Mouse (Mus musculus): Measurements from ENCODE around the gene Rap1b. TPM values are rescaled to one million over a fixed set of nuclear protein-coding genes. Genes with fewer than 3 reads are reported as not detected.

Rap1b gene
- total and polyA plus RNA-seq, 2 experiments from 2014 or later = 46.1 to 105 TPM

DNA sequence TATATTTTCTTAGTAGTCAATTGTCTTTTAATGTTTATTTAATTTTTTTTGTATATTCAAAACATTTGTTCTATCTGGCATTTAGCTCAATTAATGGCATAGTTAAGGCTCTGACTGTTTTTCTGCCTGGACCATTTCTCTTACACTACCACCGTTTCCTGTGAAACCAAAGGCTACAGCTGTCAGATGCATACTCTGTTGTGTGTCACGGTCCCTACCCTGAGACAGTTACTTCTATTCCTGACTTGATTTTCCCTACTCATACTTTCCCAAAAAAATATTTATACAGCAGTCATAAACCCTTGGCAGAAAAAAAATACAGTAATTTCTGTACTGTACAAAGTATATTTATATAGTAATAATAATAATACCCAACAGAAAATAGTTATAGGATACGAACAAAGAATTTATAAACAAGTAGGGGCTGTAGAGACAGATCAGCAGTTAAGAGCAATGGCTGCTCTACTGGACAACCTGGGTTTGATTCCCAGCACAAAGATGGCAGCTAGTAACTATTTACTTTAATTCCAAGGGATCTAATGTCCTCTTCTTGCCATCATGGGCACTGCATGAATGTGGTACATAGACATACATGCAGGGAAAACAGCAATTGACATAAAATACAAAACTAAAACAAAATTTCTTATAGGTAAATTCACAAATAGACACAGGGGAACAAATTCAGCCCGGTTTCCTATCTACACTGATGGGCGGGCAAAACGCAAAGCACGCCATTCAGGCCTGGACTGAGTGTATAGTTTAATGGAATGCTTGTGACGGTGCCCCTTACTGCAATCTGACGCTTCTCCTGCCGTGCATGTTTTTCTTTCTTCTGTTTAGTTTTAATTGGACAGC, 78.3 kb downstream of the Rap1b start:
- ATAC-seq (ENCODE audit: insufficient read depth, low read depth) = no peak

DNA sequence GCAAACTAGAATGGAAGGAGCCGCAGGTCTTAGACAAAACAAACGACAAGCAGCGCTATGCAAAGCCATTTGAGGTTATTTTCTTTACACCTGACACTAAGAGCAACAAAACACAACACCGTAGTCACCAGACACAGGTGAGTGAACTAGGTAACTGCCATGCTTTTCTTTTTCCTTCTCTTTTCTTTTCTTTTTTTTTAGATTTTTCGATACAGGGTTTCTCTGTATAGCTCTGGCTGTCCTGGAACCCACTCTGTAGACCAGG, 79.0 kb downstream of the Rap1b start:
- DNase-seq (ENCODE audit: low spot score) = no peak
- H3K4me3 ChIP-seq (ENCODE audit: low read depth, low read length) = no peak overlapping the region
- no peaks in the 10 kb centered on the region for H3K4me1 ChIP-seq (ENCODE audit: control insufficient read depth, insufficient read depth)
- no peaks in the 10 kb centered on the region for H3K9me3 ChIP-seq (replicated peaks; ENCODE audit: control insufficient read depth, low read length)
- ATAC-seq (ENCODE audit: insufficient read depth, low read depth) = no peak
- H3K9ac ChIP-seq (replicated peaks; ENCODE audit: low read depth, low read length) = no peak overlapping the region
- H3K4me2 ChIP-seq (ENCODE audit: low read depth, low read length) = no peak overlapping the region
- TF ChIP-seq CTCF (IDR thresholded peaks at IDR 0.05; ENCODE audit: low read depth) (no peak), EP300 (IDR thresholded peaks at IDR 0.05; ENCODE audit: low read depth) (no peak)
- peaks cover 81% of the 10 kb centered on the region for H3K36me3 ChIP-seq (replicated peaks; ENCODE audit: control insufficient read depth, insufficient read depth, low read length)
- H3K27ac ChIP-seq (ENCODE audit: low read depth) = no peak overlapping the region
- H3K27me3 ChIP-seq (ENCODE audit: control insufficient read depth, insufficient read depth, low read length) = no peaks in the 10 kb centered on the region
- 94% methylated on average over 5 of the region's 5 CpGs for WGBS

More for the DNA sequence above, 78.3 kb downstream of the Rap1b start:
- H3K27me3 ChIP-seq (ENCODE audit: control insufficient read depth, insufficient read depth, low read length) = no peaks in the 10 kb centered on the region
- no peaks in the 10 kb centered on the region for H3K9me3 ChIP-seq (replicated peaks; ENCODE audit: control insufficient read depth, low read length)
- WGBS = 91% methylated on average over 10 of the region's 10 CpGs
- no peak overlapping the region for H3K4me3 ChIP-seq (ENCODE audit: low read depth, low read length)
- DNase-seq (ENCODE audit: low spot score) = no peak
- H3K4me1 ChIP-seq (ENCODE audit: control insufficient read depth, insufficient read depth) = no peaks in the 10 kb centered on the region
- H3K4me2 ChIP-seq (ENCODE audit: low read depth, low read length) = no peak overlapping the region
- no peak overlapping the region for H3K27ac ChIP-seq (ENCODE audit: low read depth)
- TF ChIP-seq CTCF (IDR thresholded peaks at IDR 0.05; ENCODE audit: low read depth) (no peak), EP300 (IDR thresholded peaks at IDR 0.05; ENCODE audit: low read depth) (no peak)
- H3K9ac ChIP-seq (replicated peaks; ENCODE audit: low read depth, low read length) = no peak overlapping the region
- peaks cover 79% of the 10 kb centered on the region for H3K36me3 ChIP-seq (replicated peaks; ENCODE audit: control insufficient read depth, insufficient read depth, low read length)

DNA sequence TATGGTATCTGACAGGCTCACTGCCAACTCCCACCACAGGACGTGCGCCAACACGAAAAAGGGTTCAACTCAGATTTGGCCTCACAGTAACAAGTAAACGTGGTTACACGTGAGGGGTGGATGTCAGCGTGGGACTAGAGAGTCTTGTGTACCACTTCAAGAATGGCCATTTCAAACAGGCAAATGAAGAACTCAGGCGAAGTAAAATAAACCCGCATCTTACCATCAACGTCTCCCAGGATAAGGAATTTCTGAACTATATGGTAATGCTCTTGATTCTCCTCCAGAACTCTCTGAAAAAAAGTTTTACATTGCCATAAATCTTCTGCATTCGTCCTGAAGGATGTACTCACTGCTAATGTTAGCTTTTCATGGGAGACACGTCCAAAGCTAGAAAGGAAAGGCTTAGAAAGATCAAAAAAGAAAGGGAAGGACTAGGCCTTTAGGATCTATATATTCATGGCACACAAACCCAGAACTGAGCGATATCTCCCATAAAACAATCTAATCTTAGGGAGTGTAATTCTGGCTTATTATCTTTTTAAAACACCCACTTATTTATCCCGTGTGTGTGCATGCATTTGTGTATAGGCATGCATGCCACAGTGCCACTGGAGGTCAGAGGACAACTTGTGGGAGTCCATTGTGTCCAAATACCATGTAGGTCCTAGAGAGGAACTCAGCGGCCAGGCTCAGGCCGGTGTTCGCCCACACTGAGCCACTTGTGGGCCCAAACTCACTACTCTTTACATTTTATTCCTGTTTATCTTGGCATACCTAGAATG, 79.5 kb downstream of the Rap1b start:
- 83% methylated on average over 16 of the region's 16 CpGs for WGBS
- Histone ChIP-seq H3K27me3 (ENCODE audit: control insufficient read depth, insufficient read depth, low read length) (no peaks in the 10 kb centered on the region), H3K9me3 (replicated peaks; ENCODE audit: control insufficient read depth, low read length) (no peaks in the 10 kb centered on the region), H3K9ac (replicated peaks; ENCODE audit: low read depth, low read length) (no peak overlapping the region), H3K4me3 (ENCODE audit: low read depth, low read length) (no peak overlapping the region), H3K36me3 (replicated peaks; ENCODE audit: control insufficient read depth, insufficient read depth, low read length) (peaks cover 82% of the 10 kb centered on the region), H3K27ac (ENCODE audit: low read depth) (no peak overlapping the region), H3K4me1 (ENCODE audit: control insufficient read depth, insufficient read depth) (no peaks in the 10 kb centered on the region), H3K4me2 (ENCODE audit: low read depth, low read length) (no peak overlapping the region)
- no peak for TF ChIP-seq CTCF (IDR thresholded peaks at IDR 0.05; ENCODE audit: low read depth)
- no peak for TF ChIP-seq EP300 (IDR thresholded peaks at IDR 0.05; ENCODE audit: low read depth)
- ATAC-seq (ENCODE audit: insufficient read depth, low read depth) (no peak), DNase-seq (ENCODE audit: low spot score) (no peak)

DNA sequence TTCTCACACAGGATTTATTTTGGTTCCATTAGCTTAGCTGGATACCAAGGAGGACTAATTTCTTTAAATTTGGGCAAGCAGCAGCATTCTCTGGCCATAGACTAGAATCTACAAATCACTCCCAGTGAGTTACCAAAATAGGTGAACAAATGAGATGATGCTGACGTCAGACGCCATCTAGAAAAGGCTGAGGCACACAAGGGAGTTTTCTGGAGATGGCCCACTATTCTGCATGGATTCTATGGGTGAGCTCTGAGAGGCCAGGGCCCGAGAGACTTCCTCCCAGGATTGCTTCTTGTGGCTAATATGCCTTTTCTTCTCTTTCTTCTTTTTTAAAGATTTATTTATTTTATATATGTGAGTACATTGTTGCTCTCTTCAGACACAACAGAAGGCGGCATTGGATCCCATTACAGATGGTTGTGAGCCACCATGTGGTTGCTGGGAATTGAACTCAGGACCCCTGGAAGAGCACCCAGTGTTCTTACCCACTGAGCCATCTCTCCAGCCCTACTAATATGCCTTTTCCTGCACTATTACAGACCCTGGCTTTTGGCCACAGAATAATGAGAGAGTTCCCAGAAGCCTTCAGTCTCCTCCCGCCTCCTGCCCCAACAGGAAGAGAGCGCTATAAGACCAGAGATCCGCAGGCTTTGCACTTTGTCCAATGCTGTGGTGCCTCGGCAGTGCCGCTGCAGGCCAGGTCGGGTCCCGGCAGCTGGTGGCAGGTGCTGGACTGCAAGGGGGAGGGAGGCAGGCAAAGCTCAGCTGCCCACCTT, 80.5 kb downstream of the Rap1b start:
- Histone ChIP-seq H3K9me3 (replicated peaks; ENCODE audit: control insufficient read depth, low read length) (no peaks in the 10 kb centered on the region), H3K36me3 (replicated peaks; ENCODE audit: control insufficient read depth, insufficient read depth, low read length) (peaks cover 84% of the 10 kb centered on the region), H3K4me1 (ENCODE audit: control insufficient read depth, insufficient read depth) (no peaks in the 10 kb centered on the region), H3K4me3 (ENCODE audit: low read depth, low read length) (no peak overlapping the region), H3K4me2 (ENCODE audit: low read depth, low read length) (no peak overlapping the region), H3K9ac (replicated peaks; ENCODE audit: low read depth, low read length) (no peak overlapping the region), H3K27me3 (ENCODE audit: control insufficient read depth, insufficient read depth, low read length) (no peaks in the 10 kb centered on the region), H3K27ac (ENCODE audit: low read depth) (no peak overlapping the region)
- no peak for ATAC-seq (ENCODE audit: insufficient read depth, low read depth)
- 90% methylated on average over 11 of the region's 11 CpGs for WGBS
- TF ChIP-seq EP300 (IDR thresholded peaks at IDR 0.05; ENCODE audit: low read depth) = no peak
- no peak for DNase-seq (ENCODE audit: low spot score)

DNA sequence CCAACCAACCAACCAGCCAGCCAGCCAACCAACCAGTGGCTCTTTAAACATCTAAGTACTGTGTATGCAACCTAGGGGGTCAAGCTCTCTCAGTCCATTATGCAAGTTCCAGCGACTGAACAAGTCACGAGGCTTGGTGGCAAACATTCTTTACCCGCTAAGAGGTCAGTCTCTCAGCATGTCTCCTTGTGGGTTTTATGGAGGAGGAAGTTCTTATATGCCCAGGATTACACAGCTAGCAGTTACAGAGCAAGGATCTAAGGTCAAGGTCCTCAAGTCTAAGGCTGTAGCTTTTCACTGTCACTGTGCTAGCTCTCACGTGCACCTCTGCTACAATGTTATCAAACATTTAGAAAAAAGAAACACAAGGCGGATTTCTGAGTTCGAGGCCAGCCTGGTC, 81.2 kb downstream of the Rap1b start:
- no peak overlapping the region for H3K4me2 ChIP-seq (ENCODE audit: low read depth, low read length)
- H3K4me1 ChIP-seq (ENCODE audit: control insufficient read depth, insufficient read depth) = no peaks in the 10 kb centered on the region
- H3K27ac ChIP-seq (ENCODE audit: low read depth) = no peak overlapping the region
- no peak overlapping the region for H3K9ac ChIP-seq (replicated peaks; ENCODE audit: low read depth, low read length)
- H3K27me3 ChIP-seq (ENCODE audit: control insufficient read depth, insufficient read depth, low read length) = no peaks in the 10 kb centered on the region
- H3K4me3 ChIP-seq (ENCODE audit: low read depth, low read length) = no peak overlapping the region
- no peak for DNase-seq (ENCODE audit: low spot score)
- no peaks in the 10 kb centered on the region for H3K9me3 ChIP-seq (replicated peaks; ENCODE audit: control insufficient read depth, low read length)
- peaks cover 84% of the 10 kb centered on the region for H3K36me3 ChIP-seq (replicated peaks; ENCODE audit: control insufficient read depth, insufficient read depth, low read length)
- 87% methylated on average over 6 of the region's 6 CpGs for WGBS
- TF ChIP-seq CTCF (IDR thresholded peaks at IDR 0.05; ENCODE audit: low read depth) (no peak), EP300 (IDR thresholded peaks at IDR 0.05; ENCODE audit: low read depth) (no peak)
- ATAC-seq (ENCODE audit: insufficient read depth, low read depth) = no peak

Other genes with a start within 250 kb of the Rap1b start
- 0.53 and 4.7 TPM in 2 replicates for gene Cpm, start 216.5 kb downstream of the Rap1b start, total RNA-seq (2014; rRNA removed; ENCODE audit: low replicate concordance)
- gene Cpm, start 216.5 kb downstream of the Rap1b start, polyA plus RNA-seq (2015; fragmentation: Nextera tagmentation; extraction: Ambion mirVana) = 2.0 and 2.1 TPM in 2 replicates
- gene Mdm2, start 135.3 kb downstream of the Rap1b start, total RNA-seq (2014; rRNA removed; ENCODE audit: low replicate concordance) = 47.3 and 93.0 TPM in 2 replicates
- 27.1 and 31.3 TPM in 2 replicates for gene Mdm2, start 135.3 kb downstream of the Rap1b start, polyA plus RNA-seq (2015; fragmentation: Nextera tagmentation; extraction: Ambion mirVana)
- 5.1 and 6.8 TPM in 2 replicates for gene Slc35e3, start 99.7 kb downstream of the Rap1b start, total RNA-seq (2014; rRNA removed; ENCODE audit: low replicate concordance)
- gene Slc35e3, start 99.7 kb downstream of the Rap1b start, polyA plus RNA-seq (2015; fragmentation: Nextera tagmentation; extraction: Ambion mirVana) = 4.1 and 4.2 TPM in 2 replicates
- 11.4 and 23.6 TPM in 2 replicates for gene Nup107, start 53.3 kb downstream of the Rap1b start, total RNA-seq (2014; rRNA removed; ENCODE audit: low replicate concordance)
- 18.6 and 19.1 TPM in 2 replicates for gene Nup107, start 53.3 kb downstream of the Rap1b start, polyA plus RNA-seq (2015; fragmentation: Nextera tagmentation; extraction: Ambion mirVana)

All from heart, postnatal 0 days (tissue).